Mouse (Mus musculus): ENCODE measurements at regions not wholly inside any gene's neighbourhood (a gene's known extent, or its start where the extent isn't known, plus 50 kb on each side); places are given as distances from the start of the nearest gene placed in this dataset.

- no peak for TF ChIP-seq MAFK (IDR thresholded peaks at IDR 0.05; ENCODE audit: insufficient read depth, low read depth, low read length)
- no peak for TF ChIP-seq HCFC1 (IDR thresholded peaks at IDR 0.05; ENCODE audit: borderline replicate concordance, insufficient read depth, low read length)
- TF ChIP-seq ZNF384 (IDR thresholded peaks at IDR 0.05; ENCODE audit: low read depth, low read length), result no peak
- TF ChIP-seq ZC3H11A (IDR thresholded peaks at IDR 0.05; ENCODE audit: borderline replicate concordance, low read depth, low read length), result no peak
Observed at GRCm38 (mm10) chr10:72410305-72410704, 244.3 kb upstream of the Zwint start.
